Mouse (Mus musculus) olfactory bulb, adult 2 months (tissue): ENCODE data around the gene Parp8.

Source experiments
- CTCF ChIP-seq: fragments of 200-500 bp; IDR thresholded peaks from 2 replicates; pipeline ENCODE4 v1.5.1; 2012; ENCODE audit warnings: low read depth, mild to moderate bottlenecking, low read length, moderate library complexity; ENCODE audit not compliant: insufficient read depth
- POLR2A ChIP-seq: fragments of 200-500 bp; IDR thresholded peaks from 2 replicates; pipeline ENCODE4 v1.6.1; 2012; ENCODE audit warnings: mild to moderate bottlenecking, low read depth, low read length, moderate library complexity; ENCODE audit not compliant: insufficient read depth

DNA sequence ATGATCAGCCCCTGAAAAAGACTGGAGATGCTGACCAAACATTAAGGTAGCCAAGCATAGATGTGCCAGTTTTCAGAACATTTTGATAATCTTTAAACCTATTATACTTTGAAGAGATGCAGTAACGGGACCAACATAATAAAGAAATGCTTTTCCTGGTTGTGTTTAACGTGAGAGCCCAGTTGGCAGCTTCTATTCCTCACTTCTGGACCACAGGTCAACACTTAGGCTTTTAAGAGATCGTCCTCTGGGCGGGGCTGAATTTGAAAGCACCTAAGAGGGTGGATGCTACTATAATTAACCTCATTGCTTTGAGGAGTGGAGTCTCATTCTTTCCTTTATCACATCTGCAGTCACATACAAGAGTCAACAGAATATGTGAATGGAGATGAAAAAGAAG is 78.8 kb downstream of the Parp8 start:
- TF ChIP-seq CTCF (no peak), POLR2A (no peak)
